Mouse (Mus musculus) thymus, adult 2 months (tissue): ENCODE data around the gene Acyp1.

Source experiments
- CTCF ChIP-seq: fragments of 200-500 bp; IDR thresholded peaks from 2 replicates; pipeline ENCODE4 v1.5.1; 2012; ENCODE audit warnings: mild to moderate bottlenecking, control low read depth, low read length, moderate library complexity, borderline replicate concordance; ENCODE audit not compliant: control insufficient read depth, poor library complexity, insufficient read depth; ENCODE audit errors: extremely low read depth
- POLR2A ChIP-seq: fragments of 200-500 bp; IDR thresholded peaks from 2 replicates; pipeline ENCODE4 v1.6.1; 2012; ENCODE audit warnings: mild to moderate bottlenecking, low read length, control low read depth, moderate library complexity; ENCODE audit not compliant: control insufficient read depth, poor library complexity, insufficient read depth; ENCODE audit errors: extremely low read depth

GRCm38 (mm10) chr12:85256074-85256751, 32.0 kb downstream of the Acyp1 start:
- TF ChIP-seq CTCF (no peak), POLR2A (no peak)
